Mouse (Mus musculus) limb, embryonic 14.5 days (tissue): ENCODE measurements around the gene Mchr1. TPM values are rescaled to one million over a fixed set of nuclear protein-coding genes. Genes with fewer than 3 reads are reported as not detected.

Source experiments
- ATAC-seq: fragments of 200-750 bp; cut with Nextera tagmentation; 2 replicates; pipeline ENCODE4 v1.8.0; 2017; ENCODE audit warnings: low read depth, moderate number of reproducible peaks, moderate TSS enrichment; ENCODE audit not compliant: low FRiP score
- DNase-seq: peaks from one replicate; pipeline ENCODE4 v3.0.0-alpha.2; 2015; ENCODE audit warnings: low spot score
- H3K27ac ChIP-seq: fragments of 300-500 bp; sonication (generic); replicated peaks from 2 replicates; pipeline ENCODE4 v1.5.1; 2014; ENCODE audit warnings: low read depth, mild to moderate bottlenecking, low read length, moderate library complexity, mixed read lengths
- H3K27me3 ChIP-seq: fragments of 300-500 bp; sonication (generic); 2 replicates; pipeline ENCODE4 v1.6.1; 2014; ENCODE audit warnings: low read length, mixed read lengths; ENCODE audit not compliant: control insufficient read depth, insufficient read depth
- H3K36me3 ChIP-seq: fragments of 300-500 bp; sonication (generic); 2 replicates; pipeline ENCODE4 v1.6.1; 2014; ENCODE audit warnings: mild to moderate bottlenecking, low read length, moderate library complexity, mixed read lengths; ENCODE audit not compliant: control insufficient read depth, insufficient read depth
- H3K4me1 ChIP-seq: fragments of 300-500 bp; sonication (generic); 2 replicates; pipeline ENCODE4 v1.6.1; 2014; ENCODE audit warnings: antibody characterized with exemption, low read length, mixed read lengths; ENCODE audit not compliant: control insufficient read depth, insufficient read depth
- H3K4me2 ChIP-seq: fragments of 300-500 bp; sonication (generic); replicated peaks from 2 replicates; pipeline ENCODE4 v1.6.1; 2014; ENCODE audit warnings: low read depth, mild to moderate bottlenecking, low read length, moderate library complexity; ENCODE audit not compliant: severe bottlenecking
- H3K4me3 ChIP-seq: fragments of 300-500 bp; sonication (generic); replicated peaks from 2 replicates; pipeline ENCODE4 v1.5.1; 2014; ENCODE audit warnings: low read length
- H3K9ac ChIP-seq: fragments of 300-500 bp; sonication (generic); 2 replicates; pipeline ENCODE4 v1.6.1; 2014; ENCODE audit warnings: mild to moderate bottlenecking, low read depth, low read length, moderate library complexity; ENCODE audit not compliant: severe bottlenecking
- H3K9me3 ChIP-seq: fragments of 300-500 bp; sonication (generic); 2 replicates; pipeline ENCODE4 v1.6.1; 2016; ENCODE audit warnings: low read length; ENCODE audit not compliant: control insufficient read depth
- POLR2A ChIP-seq: fragments of 200-500 bp; IDR thresholded peaks from 2 replicates; pipeline ENCODE4 v1.8.0; 2012; ENCODE audit warnings: inconsistent platforms, mild to moderate bottlenecking, moderate library complexity, borderline replicate concordance; ENCODE audit not compliant: insufficient read depth, insufficient read length; ENCODE audit errors: extremely low read depth
- WGBS: fragments of 180-500 bp; shearing (Covaris S2); extraction: QIAGEN DNeasy Blood & Tissue Kit; methylation state at CpG from one replicate; pipeline ENCODE4 v1.1.7; 2014; 5-methylcytosine and 5-hydroxymethylcytosine counted together
- polyA plus RNA-seq, 2 experiments: library from polyadenylated mRNA; depleted of rRNA in 1 of 2; stranded (reverse) in 1 of 2; unstranded in 1 of 2; fragments of >200 nt; fragmentation: Nextera tagmentation in 1 of 2; extraction: Ambion mirVana in 1 of 2; gene quantifications; 2 replicates each; pipeline versions ENCODE4 v1.2.1 to v1.2.3; 2012 to 2014

Gene Mchr1
- polyA plus RNA-seq, 2 experiments, result 1.2 to 1.7 TPM

GRCm38 (mm10) chr15:81192316-81192715 is 43.0 kb upstream of the Mchr1 start:
- H3K27ac ChIP-seq, result no peak overlapping the region
- no peaks in the 10 kb centered on the region for H3K36me3 ChIP-seq
- H3K9ac ChIP-seq, result no peak overlapping the region
- no peak for ATAC-seq
- no peak for DNase-seq
- no peak overlapping the region for H3K4me3 ChIP-seq
- peaks cover 19% of the 10 kb centered on the region for H3K4me1 ChIP-seq
- no peaks in the 10 kb centered on the region for H3K27me3 ChIP-seq
- H3K4me2 ChIP-seq, result no peak overlapping the region
- 79% methylated on average over 5 of the region's 5 CpGs for WGBS
- TF ChIP-seq POLR2A, result no peak
- H3K9me3 ChIP-seq, result no peaks in the 10 kb centered on the region

DNA sequence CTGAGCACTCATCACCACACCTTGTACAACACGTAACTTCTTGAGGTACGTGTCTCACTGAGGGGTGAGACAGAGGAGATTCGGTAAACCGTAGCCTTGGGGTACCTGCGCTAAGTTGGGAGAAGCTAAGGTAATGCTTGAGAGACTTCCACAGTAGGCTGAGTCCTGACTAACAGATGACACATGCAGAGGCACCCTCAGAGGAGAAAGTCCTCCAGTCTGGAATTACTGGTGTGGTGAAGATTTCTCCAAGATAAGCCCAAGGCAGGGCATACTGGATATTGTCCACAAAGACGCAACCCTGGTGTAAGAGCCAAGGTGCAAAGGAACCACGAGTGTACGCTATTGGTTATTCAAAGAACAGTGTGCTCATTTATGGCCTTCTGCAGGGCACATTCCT is 42.4 kb upstream of the Mchr1 start:
- Histone ChIP-seq H3K4me1 (peaks cover 19% of the 10 kb centered on the region), H3K27ac (no peak overlapping the region), H3K9me3 (no peaks in the 10 kb centered on the region), H3K4me3 (no peak overlapping the region), H3K4me2 (no peak overlapping the region), H3K36me3 (no peaks in the 10 kb centered on the region), H3K9ac (no peak overlapping the region), H3K27me3 (no peaks in the 10 kb centered on the region)
- DNase-seq (no peak), ATAC-seq (no peak)
- TF ChIP-seq POLR2A, result no peak
- 92% methylated on average over 8 of the region's 8 CpGs for WGBS

- Histone ChIP-seq H3K4me2 (no peak overlapping the region), H3K27me3 (no peaks in the 10 kb centered on the region), H3K4me3 (no peak overlapping the region), H3K9me3 (no peaks in the 10 kb centered on the region), H3K9ac (no peak overlapping the region), H3K27ac (no peak overlapping the region), H3K36me3 (no peaks in the 10 kb centered on the region), H3K4me1 (peaks cover 7% of the 10 kb centered on the region)
- ATAC-seq (no peak), DNase-seq (no peak)
- 82% methylated on average over 6 of the region's 6 CpGs for WGBS
- no peak for TF ChIP-seq POLR2A
Measured at GRCm38 (mm10) chr15:81194791-81195190, 40.5 kb upstream of the Mchr1 start.

GRCm38 (mm10) chr15:81195447-81195846 is 39.9 kb upstream of the Mchr1 start:
- H3K9me3 ChIP-seq, result no peaks in the 10 kb centered on the region
- WGBS, result 55% methylated on average over 4 of the region's 4 CpGs
- TF ChIP-seq POLR2A, result no peak

DNA sequence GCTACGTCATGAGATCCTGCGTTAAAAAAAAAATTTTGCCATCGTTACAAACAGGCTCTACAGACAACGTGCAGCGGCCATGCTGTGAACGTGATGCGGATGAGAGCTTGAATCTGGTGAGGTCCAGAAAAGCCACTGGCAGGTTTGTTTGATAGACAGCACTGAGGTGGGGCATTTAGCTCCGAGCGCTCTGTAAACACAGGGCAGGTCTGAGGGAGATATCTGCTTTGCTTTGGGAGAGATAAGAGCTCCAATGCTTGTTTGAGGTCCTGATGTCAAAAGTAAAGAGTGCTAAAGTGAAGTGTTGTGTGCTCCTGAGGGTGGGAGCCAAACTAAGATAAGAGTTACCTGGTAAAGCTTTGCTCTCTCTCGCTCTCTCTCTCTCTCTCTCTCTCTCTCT is 38.1 kb upstream of the Mchr1 start:
- H3K27ac ChIP-seq, result no peak overlapping the region
- no peak for TF ChIP-seq POLR2A
- H3K36me3 ChIP-seq, result no peaks in the 10 kb centered on the region
- H3K4me1 ChIP-seq, result no peaks in the 10 kb centered on the region; the same call in 1 of the 2 replicates
- no peak for ATAC-seq
- no peaks in the 10 kb centered on the region for H3K9me3 ChIP-seq
- H3K4me3 ChIP-seq, result no peak overlapping the region
- no peak overlapping the region for H3K4me2 ChIP-seq
- whole genome bisulfite sequencing, result 83% methylated on average over 10 of the region's 10 CpGs
- H3K27me3 ChIP-seq, result no peaks in the 10 kb centered on the region
- no peak for DNase-seq
- no peak overlapping the region for H3K9ac ChIP-seq

More at GRCm38 (mm10) chr15:81195447-81195846, 39.9 kb upstream of the Mchr1 start:
- no peak overlapping the region for H3K4me3 ChIP-seq
- no peaks in the 10 kb centered on the region for H3K27me3 ChIP-seq
- no peak overlapping the region for H3K4me2 ChIP-seq
- H3K9ac ChIP-seq, result no peak overlapping the region
- peaks cover 7% of the 10 kb centered on the region for H3K4me1 ChIP-seq
- no peak overlapping the region for H3K27ac ChIP-seq
- H3K36me3 ChIP-seq, result no peaks in the 10 kb centered on the region
- ATAC-seq (no peak), DNase-seq (no peak)

DNA sequence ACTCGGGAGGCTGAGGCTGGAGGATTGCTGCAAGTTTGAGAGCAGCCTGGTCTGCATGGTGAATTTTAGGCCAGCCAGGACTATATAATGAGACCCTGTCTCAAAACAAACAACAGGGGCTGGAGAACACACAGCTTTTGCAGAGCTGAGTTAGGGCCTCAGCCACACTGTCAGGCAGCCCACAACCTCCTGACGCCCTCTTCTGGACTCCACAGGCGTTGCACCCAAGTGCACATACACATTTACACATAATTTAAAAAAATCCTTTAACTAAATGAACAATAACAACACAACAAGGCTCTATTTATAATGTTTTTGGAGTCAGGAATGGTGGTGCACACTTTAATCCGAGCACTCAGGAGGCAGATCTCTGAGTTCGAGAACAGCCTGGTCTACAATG is 36.9 kb upstream of the Mchr1 start:
- H3K4me1 ChIP-seq, result no peaks in the 10 kb centered on the region; the same call in 1 of the 2 replicates
- H3K27ac ChIP-seq, result no peak overlapping the region
- H3K4me2 ChIP-seq, result no peak overlapping the region
- DNase-seq (no peak), ATAC-seq (no peak)
- H3K27me3 ChIP-seq, result no peaks in the 10 kb centered on the region
- no peaks in the 10 kb centered on the region for H3K9me3 ChIP-seq
- no peaks in the 10 kb centered on the region for H3K36me3 ChIP-seq
- no peak overlapping the region for H3K4me3 ChIP-seq
- WGBS, result 93% methylated on average over 5 of the region's 5 CpGs
- no peak for TF ChIP-seq POLR2A
- H3K9ac ChIP-seq, result no peak overlapping the region
